Mouse (Mus musculus) ES-CJ7 (cell line): ENCODE measurements around the gene Adam6a.
A peak's percentile ranks its signal among the peaks of the same experiment; 100 is the strongest.
"Not testable (repeated sequence)": the region's sequence is repeated elsewhere in the genome, so short reads cannot be mapped to it uniquely, and the experiment has no call there.

Experiments used
- DNase-seq: peaks from one replicate; pipeline ENCODE4 v3.0.0; 2011; ENCODE audit warnings: low read depth, low spot score

Adam6a gene

GRCm38 (mm10) chr12:113543608-113544007 is at the start of gene Adam6a:
Gene Adam6a (plus strand): TSS chr12:113543908.
- DNase-seq: not testable (repeated sequence)

GRCm38 (mm10) chr12:113525901-113526300 is 17.8 kb upstream of the Adam6a start:
- DNase-seq: no peak

GRCm38 (mm10) chr12:113578241-113578640 is 34.5 kb downstream of the Adam6a start:
- peak; percentile 63 for DNase-seq

- DNase-seq: peak; percentile 15
These were observed 44.3 kb downstream of the Adam6a start for GRCm38 (mm10) chr12:113588001-113588400.
